Mouse (Mus musculus) liver, adult 2 months (tissue): ENCODE measurements around the gene Ube2v1. TPM values are rescaled to one million over a fixed set of nuclear protein-coding genes. Genes with fewer than 3 reads are reported as not detected.
"Not testable (repeated sequence)": the region's sequence is repeated elsewhere in the genome, so short reads cannot be mapped to it uniquely, and the experiment has no call there.

Experiments used
- DNase-seq: peaks from one replicate; pipeline ENCODE4 v3.0.0-alpha.2; 2011; ENCODE audit warnings: low read depth, low spot score; ENCODE audit errors: extremely low read depth
- H3K27ac ChIP-seq: fragments of 200-500 bp; replicated peaks from 2 replicates; pipeline ENCODE4 v1.5.1; 2012; ENCODE audit warnings: low read depth, mild to moderate bottlenecking, control low read depth, inconsistent platforms, low read length; ENCODE audit not compliant: insufficient read depth
- H3K27me3 ChIP-seq: fragments of 200-500 bp; 2 replicates; pipeline ENCODE4 v1.6.1; 2012; ENCODE audit warnings: mild to moderate bottlenecking, moderate library complexity, low read length, inconsistent platforms; ENCODE audit not compliant: control insufficient read depth, insufficient read depth
- H3K36me3 ChIP-seq: fragments of 200-500 bp; 2 replicates; pipeline ENCODE4 v1.6.1; 2012; ENCODE audit warnings: low read length, inconsistent platforms; ENCODE audit not compliant: control insufficient read depth, insufficient read depth
- H3K4me1 ChIP-seq: fragments of 200-500 bp; 2 replicates; pipeline ENCODE4 v1.6.1; 2011; ENCODE audit warnings: low read length; ENCODE audit not compliant: control insufficient read depth, insufficient read depth
- H3K4me3 ChIP-seq: fragments of 200-500 bp; 2 replicates; pipeline ENCODE4 v1.5.1; 2011; ENCODE audit warnings: low read depth, mild to moderate bottlenecking, control low read depth, low read length, moderate library complexity; ENCODE audit not compliant: insufficient read depth
- H3K79me2 ChIP-seq: fragments of 200-500 bp; 2 replicates; pipeline ENCODE4 v1.6.1; 2012; ENCODE audit warnings: inconsistent platforms, mild to moderate bottlenecking, low read length, moderate library complexity; ENCODE audit not compliant: control insufficient read depth, insufficient read depth
- H3K9ac ChIP-seq: fragments of 200-500 bp; 2 replicates; pipeline ENCODE4 v1.6.1; 2012; ENCODE audit warnings: low read depth, mild to moderate bottlenecking, control low read depth, inconsistent platforms, low read length
- CTCF ChIP-seq: fragments of 200-500 bp; IDR thresholded peaks from 2 replicates; pipeline ENCODE4 v1.5.1; 2011; ENCODE audit warnings: low read depth, low read length, control low read depth
- POLR2A ChIP-seq: fragments of 200-500 bp; IDR thresholded peaks from 2 replicates; pipeline ENCODE4 v1.6.1; 2011; ENCODE audit warnings: low read length, control low read depth; ENCODE audit not compliant: insufficient read depth; ENCODE audit errors: extremely low read depth
- WGBS: fragments of 180-500 bp; shearing (Covaris S2); methylation state at CpG from one replicate; pipeline ENCODE4 v1.1.7; 2018; 5-methylcytosine and 5-hydroxymethylcytosine counted together
- polyA plus RNA-seq: library from polyadenylated mRNA; depleted of rRNA; stranded (reverse); fragments of >200 nt; gene quantifications from 2 replicates; pipeline ENCODE4 v1.2.3, GENCODE M21; 2012
- total RNA-seq: library from RNA; depleted of rRNA; stranded (reverse); fragments of >200 nt; gene quantifications from 2 replicates; pipeline ENCODE4 v1.2.3, GENCODE M21; 2014

Gene Ube2v1
- total and polyA plus RNA-seq, 2 experiments, result 26.2 to 75.2 TPM

- Histone ChIP-seq H3K27ac (no peak overlapping the region), H3K4me3 (no peak overlapping the region), H3K27me3 (no peaks in the 10 kb centered on the region), H3K36me3 (no peaks in the 10 kb centered on the region), H3K79me2 (peaks cover 69% of the 10 kb centered on the region), H3K9ac (no peak overlapping the region), H3K4me1 (peaks cover 3% of the 10 kb centered on the region; the same call in 1 of the 2 replicates)
- DNase-seq, result no peak
- TF ChIP-seq POLR2A (no peak), CTCF (no peak)
- WGBS, result 11% methylated on average over 5 of the region's 5 CpGs
These were observed 8.9 kb downstream of the Ube2v1 start for GRCm38 (mm10) chr2:167622965-167623364.

GRCm38 (mm10) chr2:167622352-167622751 lies 9.5 kb downstream of the Ube2v1 start:
- WGBS, result 43% methylated on average over 13 of the region's 13 CpGs
- peaks cover 3% of the 10 kb centered on the region; the same call in 1 of the 2 replicates for H3K4me1 ChIP-seq
- H3K27ac ChIP-seq, result no peak overlapping the region

GRCm38 (mm10) chr2:167621255-167622087 lies 10.4 kb downstream of the Ube2v1 start:
- WGBS, result 78% methylated on average over 9 of the region's 9 CpGs
- H3K36me3 ChIP-seq, result peaks cover 4% of the 10 kb centered on the region; the same call in 1 of the 2 replicates
- H3K27ac ChIP-seq, result no peak overlapping the region
- no peak overlapping the region for H3K9ac ChIP-seq
- peaks cover 63% of the 10 kb centered on the region for H3K79me2 ChIP-seq
- H3K4me3 ChIP-seq, result no peak overlapping the region
- TF ChIP-seq POLR2A (no peak), CTCF (no peak)
- DNase-seq, result no peak
- H3K4me1 ChIP-seq, result peaks cover 3% of the 10 kb centered on the region; the same call in 1 of the 2 replicates
- no peaks in the 10 kb centered on the region for H3K27me3 ChIP-seq

More at GRCm38 (mm10) chr2:167622352-167622751, 9.5 kb downstream of the Ube2v1 start:
- Histone ChIP-seq H3K27me3 (no peaks in the 10 kb centered on the region), H3K79me2 (peaks cover 65% of the 10 kb centered on the region), H3K4me3 (no peak overlapping the region), H3K9ac (no peak overlapping the region), H3K36me3 (no peaks in the 10 kb centered on the region)
- no peak for DNase-seq
- no peak for TF ChIP-seq POLR2A
- TF ChIP-seq CTCF, result no peak

- TF ChIP-seq POLR2A (no peak), CTCF (no peak)
- DNase-seq, result no peak
- no peak overlapping the region for H3K9ac ChIP-seq
- no peaks in the 10 kb centered on the region for H3K4me1 ChIP-seq
- H3K4me3 ChIP-seq, result no peak overlapping the region
- no peak overlapping the region for H3K27ac ChIP-seq
- peaks cover 11% of the 10 kb centered on the region; the same call in 1 of the 2 replicates for H3K36me3 ChIP-seq
- 79% methylated on average over 4 of the region's 4 CpGs for WGBS
- peaks cover 50% of the 10 kb centered on the region for H3K79me2 ChIP-seq
- H3K27me3 ChIP-seq, result no peaks in the 10 kb centered on the region
These were observed 14.4 kb downstream of the Ube2v1 start for GRCm38 (mm10) chr2:167617472-167617871.

GRCm38 (mm10) chr2:167617034-167617433 lies 14.9 kb downstream of the Ube2v1 start:
- 26% methylated on average over 3 of the region's 3 CpGs for WGBS
- H3K4me1 ChIP-seq, result no peaks in the 10 kb centered on the region
- H3K27me3 ChIP-seq, result no peaks in the 10 kb centered on the region
- H3K4me3 ChIP-seq, result no peak overlapping the region
- no peak overlapping the region for H3K9ac ChIP-seq
- H3K79me2 ChIP-seq, result peaks cover 46% of the 10 kb centered on the region
- peak; percentile 52 for DNase-seq
- peaks cover 11% of the 10 kb centered on the region; the same call in 1 of the 2 replicates for H3K36me3 ChIP-seq
- TF ChIP-seq CTCF (no peak), POLR2A (no peak)
- H3K27ac ChIP-seq, result no peak overlapping the region

- H3K4me1 ChIP-seq, H3K4me3 ChIP-seq, H3K27me3 ChIP-seq, H3K27ac ChIP-seq, H3K9ac ChIP-seq, DNase-seq: not testable (repeated sequence)
- 95% methylated on average over 7 of the region's 7 CpGs for WGBS
- H3K79me2 ChIP-seq, result peaks cover 19% of the 10 kb centered on the region; the same call in 1 of the 2 replicates
- peaks cover 14% of the 10 kb centered on the region for H3K36me3 ChIP-seq
These were observed 18.6 kb downstream of the Ube2v1 start for GRCm38 (mm10) chr2:167613335-167613734.
